Mouse (Mus musculus) ES-Bruce4 (cell line): ENCODE data around the gene Mtrf1.

ENCODE experiments used
- CTCF ChIP-seq: IDR thresholded peaks from one replicate; pipeline ENCODE4 v1.8.1; 2011; ENCODE audit warnings: low read depth, low read length
- EP300 ChIP-seq: IDR thresholded peaks from 2 replicates; pipeline ENCODE4 v1.6.1; 2011; ENCODE audit warnings: low read depth, low read length; ENCODE audit not compliant: insufficient read depth
- POLR2A ChIP-seq: IDR thresholded peaks from one replicate; pipeline ENCODE4 v1.8.1; 2011; ENCODE audit warnings: low read length; ENCODE audit not compliant: insufficient read depth

DNA sequence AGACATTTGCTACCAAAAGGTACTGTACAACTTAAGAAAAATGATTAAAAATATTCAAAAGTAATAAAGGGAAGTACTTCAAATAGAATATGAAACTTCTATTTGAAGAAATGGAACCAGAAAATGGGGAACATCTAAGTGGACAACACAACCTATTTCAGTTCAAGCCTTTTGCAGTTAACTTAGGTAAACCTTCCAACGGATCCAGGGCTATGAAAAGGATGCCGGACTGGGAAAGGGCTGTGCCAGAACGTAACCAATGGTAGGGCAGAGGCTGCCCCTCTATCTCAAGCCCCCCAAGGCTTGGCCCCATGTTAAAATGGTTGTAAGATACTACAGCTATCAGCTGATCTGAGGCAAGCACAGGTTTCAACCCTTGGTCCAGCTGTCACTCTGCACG lies 63.4 kb downstream of the Mtrf1 start:
- no peak for TF ChIP-seq POLR2A
- no peak for TF ChIP-seq CTCF
- no peak for TF ChIP-seq EP300
